Mouse (Mus musculus) cerebellum, adult 2 months (tissue): ENCODE data around the gene Cfap97.

Source experiments
- CTCF ChIP-seq: fragments of 200-500 bp; IDR thresholded peaks from 2 replicates; pipeline ENCODE4 v1.5.1; 2011; ENCODE audit warnings: low read depth, mild to moderate bottlenecking, control low read depth, low read length, moderate library complexity, borderline replicate concordance; ENCODE audit not compliant: insufficient read depth
- POLR2A ChIP-seq: fragments of 200-500 bp; IDR thresholded peaks from 2 replicates; pipeline ENCODE4 v1.6.1; 2011; ENCODE audit warnings: low read length, control low read depth, borderline replicate concordance; ENCODE audit not compliant: insufficient read depth

- TF ChIP-seq CTCF (no peak), POLR2A (no peak)
Measured at GRCm38 (mm10) chr8:46119176-46119575, 32.4 kb upstream of the Cfap97 start.
